Mouse (Mus musculus) CD4-positive, CD25-positive, alpha-beta regulatory T cell, adult 2 months (primary cell): Measurements from ENCODE around the gene Grip1.

ENCODE experiments used
- DNase-seq: peaks from one replicate; pipeline ENCODE4 v3.0.0-alpha.2; 2012; ENCODE audit warnings: low read depth, low spot score

The Grip1 gene

DNA sequence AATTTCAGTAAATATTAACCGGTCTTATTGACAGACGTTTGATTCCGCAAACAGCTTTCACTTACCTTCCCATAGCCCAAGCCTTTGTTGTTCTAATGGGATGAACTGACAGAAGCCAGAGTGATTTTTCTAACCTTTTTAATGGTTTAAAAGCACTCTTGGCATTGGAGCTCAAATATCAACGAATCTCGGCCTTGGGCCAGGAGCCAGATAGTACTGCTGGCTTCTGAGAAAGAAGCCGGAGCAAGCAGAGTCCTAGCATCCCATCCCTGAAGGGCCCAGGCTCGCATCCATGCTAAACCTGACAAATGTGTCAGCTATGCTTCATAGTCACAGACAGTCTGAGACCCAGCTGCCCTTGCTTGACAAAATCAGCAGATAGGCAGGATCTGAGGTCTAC lies 302.6 kb downstream of the Grip1 start:
- DNase-seq = no peak

DNA sequence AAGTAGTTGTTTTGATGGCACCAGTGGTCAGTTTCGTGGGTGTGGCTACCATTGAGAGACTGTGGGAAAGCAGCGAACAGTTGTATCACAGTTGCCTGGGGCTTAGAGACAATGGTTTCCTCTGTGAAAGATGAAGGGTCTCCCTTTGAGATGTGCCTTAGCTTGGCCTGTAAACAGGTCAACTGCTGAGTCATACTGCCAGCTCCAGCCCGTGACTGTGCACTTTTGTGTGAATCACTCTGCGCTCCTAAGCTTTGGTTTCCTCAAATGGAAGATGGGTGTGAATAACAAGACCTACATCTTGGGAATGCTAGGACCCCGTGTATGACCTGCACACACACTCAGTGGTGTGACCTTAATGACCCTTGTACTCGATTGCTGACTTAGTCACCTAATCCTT lies 303.6 kb downstream of the Grip1 start:
- no peak for DNase-seq

GRCm38 (mm10) chr10:119761451-119762367 lies 308.1 kb downstream of the Grip1 start:
- DNase-seq = no peak

- no peak for DNase-seq
Measured at GRCm38 (mm10) chr10:119778871-119779270, 325.2 kb downstream of the Grip1 start.

GRCm38 (mm10) chr10:119779657-119780056 lies 326.0 kb downstream of the Grip1 start:
- DNase-seq = no peak

GRCm38 (mm10) chr10:119790507-119790906 lies 336.9 kb downstream of the Grip1 start:
- DNase-seq = no peak

DNA sequence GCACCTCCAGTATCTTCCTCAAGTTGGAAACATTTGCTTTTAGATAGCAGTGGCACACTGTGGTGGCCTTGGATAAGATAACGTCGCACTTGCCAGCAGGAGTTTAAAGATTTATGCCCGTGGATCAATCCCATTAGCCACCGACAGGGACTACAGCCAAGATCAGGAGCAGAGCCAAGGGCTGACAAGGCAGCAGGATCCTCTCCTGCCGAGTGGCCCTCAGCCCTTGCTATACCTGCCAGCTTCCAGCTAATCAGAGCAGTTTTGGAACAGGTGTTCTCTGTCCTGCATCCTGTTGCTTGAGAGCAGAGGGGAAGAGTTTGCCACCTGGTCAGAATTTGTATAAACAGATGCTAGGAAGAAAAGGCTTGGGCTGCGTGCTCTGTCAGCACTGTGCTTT lies 348.8 kb downstream of the Grip1 start:
- DNase-seq = no peak

DNA sequence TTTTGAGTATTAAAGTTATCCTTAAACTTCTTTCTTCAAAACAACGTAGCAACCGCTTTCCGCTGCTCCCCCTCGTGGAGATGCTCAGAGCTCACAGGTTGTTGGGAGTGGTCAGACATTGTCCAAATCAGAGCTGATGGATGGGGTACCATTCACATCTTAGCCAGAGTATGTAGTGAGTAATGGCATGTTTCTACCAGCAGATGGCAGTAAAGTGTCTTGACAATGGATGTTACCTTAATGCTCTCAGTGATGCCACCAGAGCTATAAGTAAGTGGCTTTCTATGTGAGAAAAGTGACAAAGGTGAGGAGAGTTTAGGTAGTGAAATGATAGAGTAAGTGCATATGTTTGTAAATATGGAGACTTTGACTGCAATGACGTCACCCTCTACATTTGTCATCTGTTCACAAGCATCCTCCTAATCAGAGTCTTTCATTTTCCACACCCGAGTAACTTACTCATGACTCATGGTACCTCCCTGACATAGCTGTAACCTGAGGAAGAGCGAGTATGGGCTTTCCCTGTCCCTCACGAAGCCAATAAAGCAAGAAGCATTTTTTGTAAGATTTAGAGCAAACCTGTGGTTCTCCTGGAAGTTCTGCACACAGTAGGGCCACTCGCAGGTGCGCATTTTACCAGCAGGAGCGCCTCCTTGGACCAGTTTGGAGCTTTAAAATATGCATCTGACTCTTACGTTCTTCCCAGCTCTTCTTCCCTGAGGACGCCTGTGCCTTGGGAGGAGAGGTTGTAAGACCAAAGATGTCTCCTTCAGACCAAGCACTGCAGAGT lies 350.2 kb downstream of the Grip1 start:
- DNase-seq = peak; percentile 49

DNA sequence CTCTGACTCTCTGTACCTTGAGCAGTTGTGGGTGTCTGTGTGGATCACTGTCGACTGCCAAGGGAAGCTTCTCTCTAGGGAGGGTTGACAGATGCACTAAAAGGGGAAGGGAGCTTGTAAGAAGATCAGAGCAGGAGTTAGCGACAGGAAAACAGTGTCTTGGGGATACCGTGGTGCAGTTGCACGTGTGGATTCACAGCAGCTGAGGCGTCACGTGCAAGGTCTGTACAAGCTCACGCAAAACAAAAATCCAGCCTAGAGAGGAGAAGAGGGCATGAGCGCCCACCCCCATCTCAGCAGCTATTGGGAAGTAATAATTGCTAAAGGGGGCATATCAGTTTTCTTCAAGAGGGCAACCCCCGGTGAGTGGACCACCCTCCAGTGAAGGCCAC lies 350.8 kb downstream of the Grip1 start:
- no peak for DNase-seq

DNA sequence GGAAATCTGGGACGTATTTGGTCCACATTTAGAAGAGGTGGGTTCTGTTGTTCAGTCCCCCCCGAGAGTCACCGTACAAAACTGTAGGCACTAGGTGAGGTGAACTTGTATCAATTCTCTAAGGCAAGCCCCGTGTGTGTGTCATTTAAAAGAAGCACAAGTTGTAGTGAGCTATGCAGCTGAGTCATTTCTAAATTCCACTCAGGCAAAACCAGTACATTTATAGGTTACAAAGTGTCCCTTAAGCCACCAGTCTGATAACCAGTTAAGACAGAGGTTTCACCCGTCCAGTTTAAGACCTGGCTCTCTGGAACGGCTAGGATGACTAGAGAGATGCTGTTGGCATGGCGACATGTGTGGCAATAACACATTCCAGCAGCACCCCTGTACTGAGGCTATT lies 351.5 kb downstream of the Grip1 start:
- DNase-seq = no peak

- no peak for DNase-seq
Measured at GRCm38 (mm10) chr10:119806151-119806550, 352.5 kb downstream of the Grip1 start.

GRCm38 (mm10) chr10:119808384-119808783 lies 354.8 kb downstream of the Grip1 start:
- DNase-seq = no peak

- no peak for DNase-seq
Measured at GRCm38 (mm10) chr10:119814087-119814486, 360.5 kb downstream of the Grip1 start.

- DNase-seq = no peak
Measured at GRCm38 (mm10) chr10:119816001-119816400, 362.4 kb downstream of the Grip1 start.

GRCm38 (mm10) chr10:119818381-119818780 lies 364.8 kb downstream of the Grip1 start:
- no peak for DNase-seq

DNA sequence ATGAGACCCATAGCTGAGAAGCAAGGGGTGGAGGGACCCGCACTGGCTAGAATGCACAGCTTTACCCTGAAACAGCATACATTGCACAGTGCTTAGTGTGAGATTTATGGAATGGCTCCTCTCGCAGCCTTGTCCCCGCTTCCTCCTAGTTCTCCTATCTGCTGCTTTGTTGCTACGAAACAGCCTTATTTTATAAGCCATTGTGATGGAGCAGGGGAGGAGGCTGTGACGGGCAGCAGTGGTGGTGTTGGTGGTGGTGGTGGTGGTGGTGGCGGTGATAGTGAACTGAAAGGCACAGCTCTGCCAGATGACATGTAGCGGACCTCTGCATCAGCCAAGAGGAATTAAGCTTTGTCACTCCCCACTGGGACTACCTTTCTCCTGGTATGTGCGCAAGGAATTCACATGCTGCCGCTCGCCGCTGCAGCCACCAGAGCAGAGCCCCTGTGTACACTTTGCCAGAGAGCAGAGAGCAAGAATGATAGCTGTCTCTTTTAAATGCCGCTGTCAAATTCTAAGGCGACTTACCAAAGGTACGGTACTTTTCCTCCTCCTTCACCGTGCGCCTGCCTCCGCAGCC lies 365.6 kb downstream of the Grip1 start:
- no peak for DNase-seq

DNA sequence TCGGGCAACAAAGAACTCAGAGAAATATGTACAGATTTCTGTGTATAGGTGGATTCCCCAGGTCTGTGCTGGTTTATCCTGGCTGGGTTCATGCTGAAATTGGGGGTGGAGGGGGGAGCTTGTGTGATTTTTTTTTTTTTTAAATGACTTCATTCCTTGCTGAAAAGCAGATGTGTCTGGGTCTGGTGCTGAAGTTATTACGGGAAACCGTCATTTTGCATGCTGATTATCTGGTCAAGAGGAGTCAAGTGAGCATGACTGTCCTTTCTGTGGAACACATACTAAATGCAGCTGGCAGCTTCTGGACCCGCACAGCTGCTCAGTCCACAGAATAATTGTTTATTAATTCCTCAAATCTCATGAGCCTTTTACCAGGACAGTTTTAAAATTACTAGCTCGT lies 366.1 kb downstream of the Grip1 start:
- no peak for DNase-seq

- DNase-seq = no peak
Measured at GRCm38 (mm10) chr10:119820428-119820827, 366.8 kb downstream of the Grip1 start.

GRCm38 (mm10) chr10:119823691-119824090 lies 370.1 kb downstream of the Grip1 start:
- DNase-seq = no peak

- DNase-seq = no peak
Measured at GRCm38 (mm10) chr10:119824521-119824920, 370.9 kb downstream of the Grip1 start.

DNA sequence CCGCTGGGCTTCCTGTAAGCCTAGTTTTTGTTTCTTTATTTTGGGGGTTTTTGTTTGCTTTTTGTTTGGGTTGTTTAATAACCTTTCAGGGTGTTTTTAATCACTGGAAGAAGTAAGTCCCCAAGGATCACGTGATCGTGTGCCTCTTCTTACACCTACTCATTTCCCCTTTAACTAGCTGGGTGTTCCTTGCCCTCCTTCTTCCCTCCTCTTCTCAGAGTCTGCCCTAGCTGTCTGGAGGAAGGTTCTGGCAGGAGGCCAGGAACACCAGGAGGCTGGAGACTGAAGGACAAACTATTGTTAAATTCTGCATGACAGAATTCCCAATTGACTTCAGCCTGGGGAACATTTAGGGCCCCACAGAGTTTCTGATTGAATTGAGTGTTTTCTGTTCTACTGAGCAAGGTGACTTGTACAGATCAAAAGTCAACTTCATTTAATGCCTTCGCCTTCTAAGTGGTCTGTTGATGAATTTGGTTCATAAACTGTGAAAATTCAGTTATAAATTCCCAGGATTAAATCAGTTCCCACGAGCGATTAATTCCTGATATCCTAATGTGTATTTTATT lies 376.8 kb downstream of the Grip1 start:
- no peak for DNase-seq

- DNase-seq = no peak
Measured at GRCm38 (mm10) chr10:119831086-119831485, 377.5 kb downstream of the Grip1 start.
